Mouse (Mus musculus): ENCODE data around the gene Qars.

DNA sequence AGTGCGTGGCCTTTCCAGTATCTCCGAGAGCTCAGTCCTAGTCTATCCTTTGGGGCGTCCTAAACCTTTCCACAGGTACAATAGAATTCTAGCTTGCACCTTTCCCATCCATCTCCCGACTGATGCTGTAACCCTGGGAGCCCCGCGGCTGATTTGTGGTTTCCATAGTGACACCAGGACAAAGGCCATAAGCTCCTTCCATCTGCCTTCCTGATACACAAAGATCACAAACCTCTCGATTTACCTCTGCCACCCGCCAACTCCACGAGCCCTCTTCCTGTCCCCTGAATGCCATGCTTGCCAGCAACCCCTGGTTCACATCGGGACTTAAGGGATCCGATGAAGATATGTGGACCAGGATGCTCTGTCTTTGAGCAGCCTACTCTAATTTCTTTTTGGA is 28.3 kb upstream of the Qars start:
- TF ChIP-seq POLR2A (IDR thresholded peaks at IDR 0.05; ENCODE audit: low read depth, low read length) (no peak), CTCF (IDR thresholded peaks at IDR 0.05; ENCODE audit: extremely low read depth, insufficient read depth, insufficient read length, insufficient replicate concordance) (no peak)

Data from spleen, adult 2 months (tissue).